Mouse (Mus musculus) stomach, embryonic 14.5 days (tissue): Measurements from ENCODE around the gene Pheta1. TPM values are rescaled to one million over a fixed set of nuclear protein-coding genes. Genes with fewer than 3 reads are reported as not detected.

Experiments used
- ATAC-seq: fragments of 200-750 bp; cut with Nextera tagmentation; 2 replicates; pipeline ENCODE4 v1.8.0; 2017; ENCODE audit warnings: low read depth, moderate TSS enrichment; ENCODE audit not compliant: insufficient number of reproducible peaks, insufficient read depth, low FRiP score
- H3K27ac ChIP-seq: fragments of 300-500 bp; sonication (generic); 2 replicates; pipeline ENCODE4 v1.5.1; 2014; ENCODE audit warnings: mild to moderate bottlenecking, low read length, moderate library complexity, mixed read lengths
- H3K27me3 ChIP-seq: fragments of 300-500 bp; sonication (generic); 2 replicates; pipeline ENCODE4 v1.6.1; 2014; ENCODE audit warnings: low read length, control low read depth, mixed read lengths; ENCODE audit not compliant: control insufficient read depth, insufficient read depth
- H3K36me3 ChIP-seq: fragments of 300-500 bp; sonication (generic); 2 replicates; pipeline ENCODE4 v1.6.1; 2014; ENCODE audit warnings: mild to moderate bottlenecking, control low read depth, low read length, moderate library complexity, mixed read lengths; ENCODE audit not compliant: control insufficient read depth, insufficient read depth
- H3K4me1 ChIP-seq: fragments of 300-500 bp; sonication (generic); 2 replicates; pipeline ENCODE4 v1.6.1; 2014; ENCODE audit warnings: low read length, control low read depth, mixed read lengths; ENCODE audit not compliant: control insufficient read depth, insufficient read depth
- H3K4me2 ChIP-seq: fragments of 300-500 bp; sonication (generic); replicated peaks from 2 replicates; pipeline ENCODE4 v1.6.1; 2014; ENCODE audit warnings: low read depth, low read length, control low read depth
- H3K4me3 ChIP-seq: fragments of 300-500 bp; sonication (generic); 2 replicates; pipeline ENCODE4 v1.5.1; 2014; ENCODE audit warnings: low read depth, low read length, control low read depth
- H3K9ac ChIP-seq: fragments of 300-500 bp; sonication (generic); replicated peaks from 2 replicates; pipeline ENCODE4 v1.6.1; 2014; ENCODE audit warnings: low read depth, mild to moderate bottlenecking, control low read depth, low read length, moderate library complexity, mixed read lengths
- H3K9me3 ChIP-seq: fragments of 300-500 bp; sonication (generic); 2 replicates; pipeline ENCODE4 v1.6.1; 2016; ENCODE audit warnings: low read depth, low read length, control low read depth; ENCODE audit not compliant: control insufficient read depth
- WGBS: fragments of 180-500 bp; shearing (Covaris S2); extraction: QIAGEN DNeasy Blood & Tissue Kit; methylation state at CpG from one replicate; pipeline ENCODE4 v1.1.7; 2014; 5-methylcytosine and 5-hydroxymethylcytosine counted together
- polyA plus RNA-seq: library from polyadenylated mRNA; unstranded; fragments of >200 nt; fragmentation: Nextera tagmentation; extraction: Ambion mirVana; gene quantifications from 2 replicates; pipeline ENCODE4 v1.2.1, GENCODE M21; 2014

The Pheta1 gene
- polyA plus RNA-seq, 1 experiment from 2014 or later: 17.6 TPM

DNA sequence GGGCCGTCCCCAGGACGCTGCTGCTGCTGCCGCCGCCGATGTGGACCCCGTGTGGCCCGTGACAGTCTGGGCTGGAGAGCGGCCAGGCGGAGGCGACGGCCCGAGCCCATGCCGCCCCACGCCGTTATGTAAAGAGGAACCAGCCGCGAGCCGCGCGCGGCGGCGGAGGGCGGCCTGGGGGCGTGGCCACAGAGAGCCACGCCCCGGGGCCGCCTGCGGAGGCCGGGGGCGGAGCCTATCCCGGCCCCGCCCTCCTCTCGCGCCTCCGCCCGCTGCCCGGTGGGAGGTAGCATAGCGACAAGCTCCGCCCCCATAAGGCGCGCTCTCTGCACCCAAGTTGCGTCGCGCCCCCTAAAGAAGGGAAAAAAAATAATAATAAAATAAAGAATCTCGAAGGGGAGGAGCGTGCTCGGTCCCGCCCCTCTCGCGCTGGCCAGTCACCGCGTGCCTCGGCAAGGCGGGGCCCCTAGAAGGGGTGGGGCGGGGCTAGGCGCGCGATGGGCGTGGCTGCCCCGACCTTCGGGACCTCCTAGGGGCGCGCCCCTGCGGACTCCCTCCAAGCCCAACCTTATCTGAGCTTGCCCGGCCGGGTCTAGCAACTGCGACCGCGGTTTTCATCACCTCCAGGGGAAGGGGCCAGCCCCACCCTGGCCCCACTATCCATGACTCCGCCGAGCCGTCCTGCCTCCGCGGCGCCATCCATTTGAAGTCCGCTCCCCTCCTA lies 11.9 kb upstream of the Pheta1 start:
- under 1% methylated on average over 72 of the region's 77 CpGs for WGBS
- Histone ChIP-seq H3K27ac (peak overlapping the region; percentile 81), H3K9me3 (no peaks in the 10 kb centered on the region), H3K9ac (peak overlapping the region; percentile 64), H3K36me3 (no peaks in the 10 kb centered on the region), H3K4me2 (peak overlapping the region; percentile 88), H3K4me1 (peaks cover 43% of the 10 kb centered on the region), H3K4me3 (peak overlapping the region; percentile 84), H3K27me3 (no peaks in the 10 kb centered on the region)
- peak; percentile 80 for ATAC-seq

DNA sequence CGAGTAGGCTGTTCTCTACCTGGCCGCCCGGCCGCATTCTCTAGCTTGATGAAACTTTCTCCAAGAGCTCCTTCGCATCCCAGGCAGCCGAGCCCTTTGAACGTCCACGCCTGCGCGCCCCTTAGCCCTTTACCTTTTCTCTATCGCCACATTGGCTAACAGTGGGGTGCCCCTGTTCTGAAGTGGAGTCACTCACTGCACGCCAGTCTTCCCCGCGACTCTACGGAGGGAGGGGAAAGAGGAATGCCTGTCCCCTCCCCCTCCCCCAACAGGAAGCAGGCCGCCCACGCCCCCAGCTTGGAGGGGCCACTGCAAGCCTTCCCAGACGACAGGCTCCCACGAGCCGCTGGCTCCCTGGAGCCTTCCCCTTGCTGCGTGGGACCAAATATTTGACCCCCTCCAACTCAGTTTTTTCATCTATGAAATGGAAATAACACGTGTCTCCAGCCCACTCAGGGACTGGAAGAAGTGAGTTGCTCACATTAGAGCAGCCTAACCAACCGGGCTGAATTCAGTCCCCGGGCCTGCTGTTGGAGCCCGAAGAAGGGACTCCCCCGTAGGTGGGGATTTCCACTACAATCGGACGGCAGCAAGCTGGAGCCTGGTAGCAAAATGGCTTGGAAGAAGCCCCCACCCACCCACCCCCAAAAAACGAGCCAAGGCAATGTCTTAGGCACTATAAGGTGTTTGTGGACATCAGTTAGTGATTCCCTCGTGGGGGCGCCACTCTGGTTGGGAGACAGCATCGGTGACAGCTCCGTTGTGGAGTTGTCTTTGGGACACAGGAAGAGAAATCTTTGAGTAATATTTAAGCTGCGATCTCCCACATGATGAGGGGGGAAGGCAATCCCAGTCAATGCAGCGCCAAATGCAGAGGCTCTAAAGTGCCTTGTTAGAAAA lies 11.1 kb upstream of the Pheta1 start, which contains the start of gene Sh2b3:
TSS of gene Sh2b3 (minus strand) at position 206 of the 900 bp plus-strand sequence.
- Histone ChIP-seq H3K27ac (peak within 1 kb of the TSS; percentile 81), H3K4me1 (peaks cover 44% of the 10 kb centered on the region), H3K27me3 (no peaks in the 10 kb centered on the region), H3K9ac (peak within 1 kb of the TSS; percentile 64), H3K4me2 (peak within 1 kb of the TSS; percentile 88), H3K9me3 (no peaks in the 10 kb centered on the region), H3K4me3 (peak within 1 kb of the TSS; percentile 84), H3K36me3 (no peaks in the 10 kb centered on the region)
- WGBS: 1% methylated on average over 35 of the region's 35 CpGs
- 0 out of 2 replicates have a peak, but pooled peaks have one; percentile 1 for ATAC-seq

DNA sequence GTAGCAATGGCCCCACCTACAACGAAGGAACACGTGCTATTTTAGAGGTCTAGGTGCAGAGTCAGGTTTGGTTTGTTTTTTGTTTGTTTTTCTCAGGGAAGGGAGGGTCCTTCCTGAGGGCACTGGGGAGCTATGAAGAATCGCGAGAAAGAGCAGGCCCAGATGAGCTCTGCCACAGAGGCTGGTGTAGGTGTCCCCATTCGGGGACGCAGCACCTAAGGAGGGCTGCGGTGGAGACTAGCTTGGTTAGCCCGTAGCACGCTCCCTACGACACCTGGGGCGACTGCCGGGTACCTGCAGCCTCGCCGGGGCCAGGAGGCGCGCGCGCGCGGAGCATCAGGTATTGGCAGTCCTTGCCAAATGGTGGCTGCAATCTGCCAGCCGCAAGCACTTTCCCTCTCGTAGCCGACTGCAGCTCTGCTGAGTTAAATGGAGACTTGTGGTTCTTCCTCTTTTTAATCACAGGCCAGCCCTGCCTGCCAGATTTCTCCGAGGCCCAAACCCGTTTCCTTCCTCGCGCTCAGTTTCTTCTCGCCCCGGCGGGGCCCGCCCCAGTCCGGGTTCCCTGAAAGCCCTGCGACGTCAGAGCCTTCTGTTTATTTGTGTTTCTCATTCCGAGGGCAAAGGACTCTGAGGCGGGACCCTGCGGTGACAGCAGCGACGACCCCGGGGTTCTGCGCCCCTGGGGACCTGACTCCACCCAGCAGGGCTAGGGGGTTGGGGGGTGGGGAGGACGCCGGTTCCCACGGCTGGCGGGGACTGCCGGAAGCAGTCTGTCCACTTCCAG lies 10.2 kb upstream of the Pheta1 start:
- peaks cover 37% of the 10 kb centered on the region for H3K4me1 ChIP-seq
- 3% methylated on average over 46 of the region's 46 CpGs for WGBS
- H3K36me3 ChIP-seq: no peaks in the 10 kb centered on the region
- H3K9ac ChIP-seq: peak overlapping the region; percentile 37
- H3K27ac ChIP-seq: peak overlapping the region; percentile 74
- no peaks in the 10 kb centered on the region for H3K27me3 ChIP-seq
- peak overlapping the region; percentile 88 for H3K4me2 ChIP-seq
- H3K4me3 ChIP-seq: peak overlapping the region; percentile 84
- ATAC-seq: no peak
- H3K9me3 ChIP-seq: no peaks in the 10 kb centered on the region

DNA sequence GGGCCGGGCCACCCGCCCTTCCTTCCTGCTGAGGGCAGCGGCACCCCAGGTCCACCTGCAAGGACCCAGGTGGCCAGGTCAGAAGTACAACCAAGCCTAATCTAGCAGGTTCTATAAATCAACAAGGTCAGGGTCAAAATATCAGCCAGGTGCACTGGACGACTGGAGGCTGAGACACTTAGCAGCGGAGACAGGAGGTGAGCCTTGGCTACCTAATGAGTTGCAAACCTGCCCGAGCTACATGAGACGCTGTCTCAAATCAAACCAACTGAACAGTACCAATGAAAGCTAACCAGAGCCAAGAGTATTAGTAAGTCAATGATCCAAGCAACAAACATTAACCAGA lies 9.7 kb upstream of the Pheta1 start:
- Histone ChIP-seq H3K27ac (peak overlapping the region; percentile 74), H3K4me3 (peak overlapping the region; percentile 84), H3K9me3 (no peaks in the 10 kb centered on the region), H3K4me2 (peak overlapping the region; percentile 88), H3K9ac (peak overlapping the region; percentile 37; the same call in 1 of the 2 replicates), H3K27me3 (no peaks in the 10 kb centered on the region), H3K36me3 (no peaks in the 10 kb centered on the region), H3K4me1 (peaks cover 32% of the 10 kb centered on the region)
- ATAC-seq: no peak
- 23% methylated on average over 7 of the region's 7 CpGs for WGBS

- Histone ChIP-seq H3K27ac (no peak overlapping the region), H3K4me1 (peaks cover 14% of the 10 kb centered on the region; the same call in 1 of the 2 replicates), H3K36me3 (no peaks in the 10 kb centered on the region), H3K9ac (no peak overlapping the region), H3K27me3 (no peaks in the 10 kb centered on the region), H3K4me3 (no peak overlapping the region), H3K9me3 (no peaks in the 10 kb centered on the region), H3K4me2 (no peak overlapping the region)
- 92% methylated on average over 9 of the region's 9 CpGs for WGBS
- ATAC-seq: no peak
These were observed 7.3 kb upstream of the Pheta1 start for GRCm38 (mm10) chr5:121841516-121841915.

DNA sequence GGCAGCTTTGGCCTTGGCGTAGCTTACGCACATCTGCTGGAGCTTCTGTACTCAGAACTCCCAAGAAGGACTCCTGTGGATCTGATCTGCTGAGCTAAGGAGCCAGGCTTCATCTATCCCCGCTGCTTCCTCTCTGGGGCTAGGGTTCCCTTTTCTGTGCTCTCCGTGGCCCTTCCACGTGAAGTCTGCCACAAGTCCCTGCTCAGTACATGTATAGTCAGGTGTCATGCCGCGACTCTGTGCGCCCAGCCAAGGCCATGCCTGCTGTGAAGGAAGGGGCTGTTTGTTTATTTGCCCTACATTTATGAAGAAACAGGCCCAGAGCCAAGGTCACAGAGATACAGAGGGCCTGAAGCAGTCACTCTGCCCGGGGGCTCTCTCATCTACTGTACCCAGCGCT lies 6.8 kb upstream of the Pheta1 start:
- H3K4me1 ChIP-seq: peaks cover 14% of the 10 kb centered on the region; the same call in 1 of the 2 replicates
- H3K36me3 ChIP-seq: no peaks in the 10 kb centered on the region
- 40% methylated on average over 10 of the region's 10 CpGs for WGBS
- no peak overlapping the region for H3K4me3 ChIP-seq
- 0 out of 2 replicates have a peak overlapping the region, but pooled peaks have one; percentile 64 for H3K4me2 ChIP-seq
- no peaks in the 10 kb centered on the region for H3K9me3 ChIP-seq
- no peaks in the 10 kb centered on the region for H3K27me3 ChIP-seq
- H3K9ac ChIP-seq: no peak overlapping the region
- no peak overlapping the region for H3K27ac ChIP-seq
- no peak for ATAC-seq

- under 1% methylated on average over 33 of the region's 33 CpGs for WGBS
- Histone ChIP-seq H3K9ac (0 out of 2 replicates have a peak overlapping the region, but pooled peaks have one; percentile 22), H3K4me2 (peak overlapping the region; percentile 64), H3K27me3 (no peaks in the 10 kb centered on the region), H3K4me1 (peaks cover 10% of the 10 kb centered on the region; the same call in 1 of the 2 replicates), H3K27ac (no peak overlapping the region), H3K36me3 (no peaks in the 10 kb centered on the region), H3K9me3 (no peaks in the 10 kb centered on the region), H3K4me3 (peak overlapping the region; percentile 44)
- ATAC-seq: peak; percentile 68; the same call in 1 of the 2 replicates
These were observed 6.1 kb upstream of the Pheta1 start for GRCm38 (mm10) chr5:121842665-121843118.
